Mouse (Mus musculus): ENCODE data around the gene Fth1. TPM values are rescaled to one million over a fixed set of nuclear protein-coding genes. Genes with fewer than 3 reads are reported as not detected.

Gene Fth1
- polyA plus RNA-seq, 1 experiment from 2014 or later = 1,442 TPM

- Histone ChIP-seq H3K36me3 (ENCODE audit: control insufficient read depth, insufficient read depth, low read length) (peaks cover 27% of the 10 kb centered on the region), H3K4me2 (ENCODE audit: low read length) (no peak overlapping the region), H3K27ac (ENCODE audit: low read depth, low read length) (no peak overlapping the region), H3K4me3 (ENCODE audit: low read depth, low read length) (no peak overlapping the region), H3K9me3 (replicated peaks; ENCODE audit: control insufficient read depth, low read length) (no peaks in the 10 kb centered on the region), H3K4me1 (ENCODE audit: control insufficient read depth, insufficient read depth, low read length) (peaks cover 16% of the 10 kb centered on the region), H3K27me3 (replicated peaks; ENCODE audit: control insufficient read depth, insufficient read depth, low read length) (no peaks in the 10 kb centered on the region), H3K9ac (ENCODE audit: low read length) (no peak overlapping the region)
- ATAC-seq (no peak), DNase-seq (ENCODE audit: low spot score) (no peak)
- 99% methylated on average over 2 of the region's 2 CpGs for WGBS
These were observed 5.6 kb downstream of the Fth1 start for GRCm38 (mm10) chr19:9985900-9986421.

- no peak overlapping the region for H3K4me2 ChIP-seq (ENCODE audit: low read length)
- H3K27me3 ChIP-seq (replicated peaks; ENCODE audit: control insufficient read depth, insufficient read depth, low read length) = no peaks in the 10 kb centered on the region
- no peak overlapping the region for H3K9ac ChIP-seq (ENCODE audit: low read length)
- no peaks in the 10 kb centered on the region for H3K9me3 ChIP-seq (replicated peaks; ENCODE audit: control insufficient read depth, low read length)
- no peak overlapping the region for H3K27ac ChIP-seq (ENCODE audit: low read depth, low read length)
- WGBS = 61% methylated on average over 6 of the region's 6 CpGs
- peaks cover 27% of the 10 kb centered on the region for H3K36me3 ChIP-seq (ENCODE audit: control insufficient read depth, insufficient read depth, low read length)
- no peak overlapping the region for H3K4me3 ChIP-seq (ENCODE audit: low read depth, low read length)
- H3K4me1 ChIP-seq (ENCODE audit: control insufficient read depth, insufficient read depth, low read length) = peaks cover 9% of the 10 kb centered on the region
- ATAC-seq (no peak), DNase-seq (ENCODE audit: low spot score) (no peak)
These were observed 6.8 kb downstream of the Fth1 start for GRCm38 (mm10) chr19:9987192-9987591.

- H3K9me3 ChIP-seq (replicated peaks; ENCODE audit: control insufficient read depth, low read length) = no peaks in the 10 kb centered on the region
- no peak for DNase-seq (ENCODE audit: low spot score)
- no peak overlapping the region for H3K27ac ChIP-seq (ENCODE audit: low read depth, low read length)
- no peak for ATAC-seq
- H3K9ac ChIP-seq (ENCODE audit: low read length) = no peak overlapping the region
- H3K4me3 ChIP-seq (ENCODE audit: low read depth, low read length) = no peak overlapping the region
- no peak overlapping the region for H3K4me2 ChIP-seq (ENCODE audit: low read length)
- H3K4me1 ChIP-seq (ENCODE audit: control insufficient read depth, insufficient read depth, low read length) = peaks cover 9% of the 10 kb centered on the region
- H3K36me3 ChIP-seq (ENCODE audit: control insufficient read depth, insufficient read depth, low read length) = peaks cover 27% of the 10 kb centered on the region
- no peaks in the 10 kb centered on the region for H3K27me3 ChIP-seq (replicated peaks; ENCODE audit: control insufficient read depth, insufficient read depth, low read length)
These were observed 7.2 kb downstream of the Fth1 start for GRCm38 (mm10) chr19:9987593-9987992.

GRCm38 (mm10) chr19:9989171-9989883 is 8.9 kb downstream of the Fth1 start:
- Histone ChIP-seq H3K36me3 (ENCODE audit: control insufficient read depth, insufficient read depth, low read length) (peaks cover 23% of the 10 kb centered on the region), H3K9ac (ENCODE audit: low read length) (no peak overlapping the region), H3K4me1 (ENCODE audit: control insufficient read depth, insufficient read depth, low read length) (no peaks in the 10 kb centered on the region), H3K4me3 (ENCODE audit: low read depth, low read length) (no peak overlapping the region), H3K27ac (ENCODE audit: low read depth, low read length) (no peak overlapping the region), H3K9me3 (replicated peaks; ENCODE audit: control insufficient read depth, low read length) (no peaks in the 10 kb centered on the region), H3K27me3 (replicated peaks; ENCODE audit: control insufficient read depth, insufficient read depth, low read length) (no peaks in the 10 kb centered on the region), H3K4me2 (ENCODE audit: low read length) (no peak overlapping the region)
- no peak for ATAC-seq
- WGBS = 65% methylated on average over 17 of the region's 17 CpGs
- peak; percentile 21 for DNase-seq (ENCODE audit: low spot score)

GRCm38 (mm10) chr19:9989884-9990256 is 9.5 kb downstream of the Fth1 start:
- no peaks in the 10 kb centered on the region for H3K4me1 ChIP-seq (ENCODE audit: control insufficient read depth, insufficient read depth, low read length)
- DNase-seq (ENCODE audit: low spot score) (no peak), ATAC-seq (no peak)
- no peaks in the 10 kb centered on the region for H3K9me3 ChIP-seq (replicated peaks; ENCODE audit: control insufficient read depth, low read length)
- H3K4me3 ChIP-seq (ENCODE audit: low read depth, low read length) = no peak overlapping the region
- peaks cover 17% of the 10 kb centered on the region for H3K36me3 ChIP-seq (ENCODE audit: control insufficient read depth, insufficient read depth, low read length)
- no peak overlapping the region for H3K27ac ChIP-seq (ENCODE audit: low read depth, low read length)
- H3K4me2 ChIP-seq (ENCODE audit: low read length) = no peak overlapping the region
- H3K27me3 ChIP-seq (replicated peaks; ENCODE audit: control insufficient read depth, insufficient read depth, low read length) = no peaks in the 10 kb centered on the region
- H3K9ac ChIP-seq (ENCODE audit: low read length) = no peak overlapping the region

GRCm38 (mm10) chr19:9991304-9991703 is 10.9 kb downstream of the Fth1 start:
- H3K4me3 ChIP-seq (ENCODE audit: low read depth, low read length) = no peak overlapping the region
- ATAC-seq (peak; percentile 15; the same call in 1 of the 2 replicates), DNase-seq (ENCODE audit: low spot score) (peak; percentile 80)
- 19% methylated on average over 5 of the region's 5 CpGs for WGBS
- peaks cover 3% of the 10 kb centered on the region; the same call in 1 of the 2 replicates for H3K36me3 ChIP-seq (ENCODE audit: control insufficient read depth, insufficient read depth, low read length)
- H3K27ac ChIP-seq (ENCODE audit: low read depth, low read length) = no peak overlapping the region
- H3K4me1 ChIP-seq (ENCODE audit: control insufficient read depth, insufficient read depth, low read length) = no peaks in the 10 kb centered on the region
- no peak overlapping the region for H3K4me2 ChIP-seq (ENCODE audit: low read length)
- no peak overlapping the region for H3K9ac ChIP-seq (ENCODE audit: low read length)
- H3K27me3 ChIP-seq (replicated peaks; ENCODE audit: control insufficient read depth, insufficient read depth, low read length) = no peaks in the 10 kb centered on the region
- no peaks in the 10 kb centered on the region for H3K9me3 ChIP-seq (replicated peaks; ENCODE audit: control insufficient read depth, low read length)

- no peak overlapping the region for H3K27ac ChIP-seq (ENCODE audit: low read depth, low read length)
These were observed 11.9 kb downstream of the Fth1 start for GRCm38 (mm10) chr19:9992011-9992958.

GRCm38 (mm10) chr19:9993036-9993656 is 12.7 kb downstream of the Fth1 start:
- Histone ChIP-seq H3K4me3 (ENCODE audit: low read depth, low read length) (peak overlapping the region; percentile 15), H3K36me3 (ENCODE audit: control insufficient read depth, insufficient read depth, low read length) (no peaks in the 10 kb centered on the region), H3K27ac (ENCODE audit: low read depth, low read length) (no peak overlapping the region), H3K9ac (ENCODE audit: low read length) (peak overlapping the region; percentile 40), H3K27me3 (replicated peaks; ENCODE audit: control insufficient read depth, insufficient read depth, low read length) (no peaks in the 10 kb centered on the region), H3K4me2 (ENCODE audit: low read length) (peak overlapping the region; percentile 42), H3K4me1 (ENCODE audit: control insufficient read depth, insufficient read depth, low read length) (no peaks in the 10 kb centered on the region), H3K9me3 (replicated peaks; ENCODE audit: control insufficient read depth, low read length) (no peaks in the 10 kb centered on the region)
- ATAC-seq (peak; percentile 90), DNase-seq (ENCODE audit: low spot score) (peak; percentile 82)
- WGBS = 7% methylated on average over 17 of the region's 17 CpGs

More at GRCm38 (mm10) chr19:9992011-9992958, 11.9 kb downstream of the Fth1 start:
- Histone ChIP-seq H3K9ac (ENCODE audit: low read length) (peak overlapping the region; percentile 40), H3K27me3 (replicated peaks; ENCODE audit: control insufficient read depth, insufficient read depth, low read length) (no peaks in the 10 kb centered on the region), H3K9me3 (replicated peaks; ENCODE audit: control insufficient read depth, low read length) (no peaks in the 10 kb centered on the region), H3K36me3 (ENCODE audit: control insufficient read depth, insufficient read depth, low read length) (no peaks in the 10 kb centered on the region), H3K4me3 (ENCODE audit: low read depth, low read length) (peak overlapping the region; percentile 15), H3K4me2 (ENCODE audit: low read length) (peak overlapping the region; percentile 42), H3K4me1 (ENCODE audit: control insufficient read depth, insufficient read depth, low read length) (no peaks in the 10 kb centered on the region)
- 43% methylated on average over 26 of the region's 26 CpGs for WGBS
- peak; percentile 36 for ATAC-seq
- peak; percentile 19 for DNase-seq (ENCODE audit: low spot score)

All from forebrain, embryonic 14.5 days (tissue).